Mouse (Mus musculus): ENCODE results near the gene Aatf. TPM values are rescaled to one million over a fixed set of nuclear protein-coding genes. Genes with fewer than 3 reads are reported as not detected.

Gene Aatf
- total RNA-seq, 2 experiments from 2014 or later = 20.1 to 21.9 TPM

DNA sequence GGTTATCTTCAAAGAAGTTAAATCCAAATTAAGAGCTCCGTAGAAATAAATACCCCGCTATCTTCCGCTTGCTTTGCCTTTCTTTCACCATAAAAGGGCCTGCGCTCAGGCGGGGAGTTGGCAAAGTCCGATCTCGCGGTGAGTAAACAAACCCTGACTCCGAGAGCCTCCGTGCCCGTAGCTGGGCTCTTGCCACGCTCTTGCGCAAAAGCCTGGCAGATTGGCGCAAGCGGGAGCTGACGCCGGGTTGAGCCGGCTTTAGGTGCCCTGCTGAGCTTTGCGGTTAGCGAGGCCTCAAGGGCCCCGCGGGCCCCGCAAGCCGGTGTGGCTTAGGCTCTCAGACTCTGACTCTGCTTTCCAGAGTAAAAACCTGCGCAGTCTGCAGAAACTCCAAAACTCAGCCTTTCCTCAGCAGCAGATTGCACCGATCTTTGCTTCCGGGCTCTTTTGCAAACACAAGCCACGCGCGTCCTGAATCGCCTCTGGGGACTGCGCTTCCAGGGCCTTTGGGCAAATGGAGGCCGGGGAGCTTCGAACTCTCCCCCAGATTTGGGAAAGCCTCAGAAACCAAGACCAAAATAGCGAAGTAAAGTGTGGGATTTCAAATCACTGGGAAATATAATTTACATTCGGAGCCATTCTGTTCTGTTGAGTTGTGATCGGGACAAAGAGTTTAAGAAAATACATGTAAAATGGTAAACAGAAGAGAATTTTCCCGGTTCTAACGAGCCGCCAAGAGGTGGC is 9.4 kb upstream of the Aatf start:
- peak in 1 of 2 experiments; percentile 19 for DNase-seq (ENCODE audit: extremely low spot score in 1 of 2, low spot score in 1 of 2)

- no peak for DNase-seq (ENCODE audit: extremely low spot score in 1 of 2, low spot score in 1 of 2)
Observed at GRCm38 (mm10) chr11:84521751-84522299, 8.5 kb upstream of the Aatf start.

DNA sequence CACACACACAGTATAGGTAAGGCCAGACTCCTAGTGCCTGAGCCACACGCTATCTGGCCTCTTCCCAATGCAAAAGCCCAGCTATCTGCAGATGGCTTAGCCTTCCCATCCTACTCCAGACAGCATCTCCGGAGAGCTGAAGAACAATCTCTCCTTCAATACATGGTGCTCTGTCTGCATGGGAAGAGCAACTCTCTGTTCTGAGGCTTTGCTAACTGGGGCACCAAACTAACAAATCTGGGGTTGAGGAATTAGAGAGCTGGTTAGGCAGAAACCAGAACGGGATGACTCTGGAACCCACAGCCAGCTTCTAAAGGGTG is 7.7 kb upstream of the Aatf start:
- no peak for DNase-seq (ENCODE audit: extremely low spot score in 1 of 2, low spot score in 1 of 2)

DNA sequence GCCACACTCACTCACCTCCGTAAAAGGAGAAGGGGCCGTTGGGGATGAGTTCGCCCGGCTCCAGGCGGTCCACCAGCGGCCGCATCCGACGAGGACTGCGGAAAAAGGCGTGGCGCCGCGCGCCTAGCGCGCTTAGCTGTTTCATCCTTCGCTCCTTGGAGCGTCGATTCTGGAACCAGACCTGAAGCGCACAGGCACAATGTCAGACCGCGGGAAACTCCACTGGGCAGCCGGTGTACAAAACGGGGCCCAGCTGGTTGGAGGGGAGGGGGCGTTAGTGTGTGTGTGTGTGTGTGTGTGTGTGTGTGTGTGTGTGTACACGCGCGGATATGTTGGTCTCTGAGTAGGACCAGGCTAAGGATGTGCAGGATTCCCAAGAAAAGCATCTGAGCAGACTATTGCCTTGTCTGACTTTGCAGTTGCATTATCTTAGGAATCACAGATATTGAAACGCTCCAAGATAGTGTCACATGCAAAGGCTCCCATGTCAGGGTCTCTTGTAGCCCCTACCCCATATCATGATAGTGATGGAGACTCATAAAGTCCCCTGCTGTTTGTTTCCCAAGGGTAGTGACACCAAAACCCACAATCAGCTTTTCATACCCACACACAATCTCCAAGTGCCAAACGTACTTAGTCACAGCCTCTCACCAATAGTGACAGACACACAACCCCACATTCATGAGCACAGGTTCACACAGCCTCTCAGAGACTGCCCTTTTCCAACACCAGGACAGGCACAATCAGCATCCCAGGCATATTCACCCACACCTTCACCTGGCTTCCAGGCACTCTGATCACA is 7.1 kb upstream of the Aatf start:
- no peak for DNase-seq (ENCODE audit: extremely low spot score in 1 of 2, low spot score in 1 of 2)

GRCm38 (mm10) chr11:84519576-84520268 is 6.4 kb upstream of the Aatf start:
- DNase-seq (ENCODE audit: extremely low spot score in 1 of 2, low spot score in 1 of 2) = no peak

- DNase-seq (ENCODE audit: extremely low spot score in 1 of 2, low spot score in 1 of 2) = no peak
Observed at GRCm38 (mm10) chr11:84519036-84519435, 5.7 kb upstream of the Aatf start.

DNA sequence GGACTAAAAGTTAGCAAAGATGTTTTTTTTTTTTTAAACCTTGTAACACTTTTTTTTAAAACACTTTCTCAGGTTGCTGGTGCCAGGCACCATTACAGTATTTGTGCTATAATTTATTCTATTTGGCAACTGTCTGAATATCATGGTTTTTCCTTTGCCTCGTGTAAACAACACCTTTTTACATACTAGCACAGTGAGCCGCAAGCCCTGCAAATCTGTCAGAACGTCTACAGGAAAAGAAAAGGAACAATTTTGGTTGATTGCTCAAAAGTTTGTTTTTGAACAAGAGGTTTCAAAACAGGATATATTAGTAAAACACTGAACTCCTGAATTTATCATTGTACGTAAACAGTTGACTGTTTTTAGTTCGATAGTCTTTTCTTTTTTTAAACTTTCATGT is 4.9 kb upstream of the Aatf start:
- no peak for DNase-seq (ENCODE audit: extremely low spot score in 1 of 2, low spot score in 1 of 2)

DNA sequence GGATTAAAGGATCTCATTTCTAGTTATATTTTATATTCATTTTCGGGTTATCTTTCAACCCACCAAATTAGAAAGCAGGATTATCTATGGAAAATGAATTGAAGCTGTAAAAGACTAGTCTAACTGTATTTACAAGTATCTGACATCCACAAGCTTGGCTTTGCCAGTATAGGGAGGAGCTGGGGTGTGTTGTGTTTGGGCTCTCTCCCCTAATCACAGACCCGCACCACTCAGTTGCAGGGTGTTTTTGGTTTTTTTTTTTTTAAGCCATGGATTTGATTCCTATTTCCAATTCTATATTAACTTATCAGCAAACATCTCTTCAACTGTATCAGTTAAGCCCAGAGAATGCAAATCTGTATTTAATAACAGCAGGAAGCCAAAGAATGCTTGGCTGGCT is 4.1 kb upstream of the Aatf start:
- no peak for DNase-seq (ENCODE audit: extremely low spot score in 1 of 2, low spot score in 1 of 2)

DNA sequence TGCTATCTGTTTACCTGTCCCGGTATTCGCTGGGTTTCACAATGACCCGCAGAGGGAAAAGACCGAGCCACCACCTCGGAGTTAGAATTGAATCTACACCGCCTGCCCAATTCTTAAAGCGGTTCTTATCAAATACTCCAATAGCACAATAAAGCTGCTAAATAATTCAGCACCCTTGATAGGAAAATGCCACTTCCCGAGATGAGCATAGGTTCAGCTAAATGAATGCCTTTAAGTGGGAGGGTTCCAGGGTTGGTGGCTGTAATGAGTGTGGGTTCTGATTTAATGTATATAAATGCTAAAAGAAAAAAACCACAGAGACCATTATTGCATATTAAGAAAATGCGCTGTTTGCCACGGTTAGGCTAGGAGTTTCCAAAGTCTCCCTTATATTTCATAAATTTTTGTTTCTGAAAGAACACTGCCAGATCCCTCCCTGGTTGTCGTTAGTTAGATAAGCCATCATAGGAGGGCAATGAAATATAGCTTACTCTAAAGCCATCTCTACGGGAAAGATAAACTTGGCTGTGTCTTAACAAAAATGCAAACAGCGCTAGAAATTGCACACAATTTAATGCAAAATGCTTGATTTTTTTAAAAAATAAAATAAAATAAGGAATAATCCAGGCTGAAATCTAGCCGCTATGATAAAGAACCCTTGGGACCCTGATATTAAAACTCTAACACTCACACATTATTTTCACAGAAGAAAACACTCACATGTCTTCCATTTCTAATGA is 3.3 kb upstream of the Aatf start:
- no peak for DNase-seq (ENCODE audit: extremely low spot score in 1 of 2, low spot score in 1 of 2)

DNA sequence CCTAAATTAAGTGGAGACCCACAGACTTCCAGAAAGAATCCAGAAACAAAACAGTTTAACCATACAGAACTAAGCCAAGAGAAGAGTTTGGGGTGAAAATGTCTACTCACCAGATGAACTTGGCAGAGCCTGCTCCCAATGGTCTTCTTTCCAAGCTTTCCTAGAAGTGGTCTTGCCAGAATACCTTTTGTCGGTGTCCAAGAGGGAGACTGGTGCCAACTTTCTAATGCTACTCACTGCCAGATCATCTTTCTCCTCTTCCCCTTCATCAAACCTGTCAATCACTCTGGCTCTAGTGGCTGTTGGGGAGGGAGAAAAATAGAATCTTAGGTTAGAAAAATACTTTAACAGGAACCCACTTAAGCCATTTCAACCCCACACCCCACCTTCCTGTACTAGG is 1.3 kb downstream of the Aatf start:
- DNase-seq (ENCODE audit: extremely low spot score in 1 of 2, low spot score in 1 of 2) = no peak

DNA sequence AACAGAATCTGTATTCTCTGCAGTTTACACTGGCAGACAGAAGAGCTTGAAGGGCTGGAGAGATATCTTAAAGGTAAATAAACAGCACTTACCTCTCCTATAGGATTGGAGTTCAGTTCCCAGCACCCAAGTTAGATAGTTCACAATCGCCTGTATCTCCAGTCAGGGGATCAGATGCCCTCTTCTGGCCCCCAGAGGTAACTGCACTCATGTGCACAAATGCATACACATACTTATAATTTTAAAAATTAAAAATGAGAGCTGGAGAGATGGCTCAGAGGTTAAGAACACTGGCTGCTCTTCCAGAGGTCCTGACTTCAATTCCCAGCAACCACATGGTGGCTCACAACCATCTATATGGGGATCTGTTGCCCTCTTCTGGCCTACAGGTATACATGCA is 9.0 kb downstream of the Aatf start:
- no peak for DNase-seq (ENCODE audit: extremely low spot score in 1 of 2, low spot score in 1 of 2)

GRCm38 (mm10) chr11:84497944-84498343 is 15.4 kb downstream of the Aatf start:
- no peak for DNase-seq (ENCODE audit: extremely low spot score in 1 of 2, low spot score in 1 of 2)

- DNase-seq (ENCODE audit: extremely low spot score in 1 of 2, low spot score in 1 of 2) = no peak
Observed at GRCm38 (mm10) chr11:84496901-84497300, 16.4 kb downstream of the Aatf start.

GRCm38 (mm10) chr11:84495774-84496173 is 17.5 kb downstream of the Aatf start:
- DNase-seq (ENCODE audit: extremely low spot score in 1 of 2, low spot score in 1 of 2) = no peak

DNA sequence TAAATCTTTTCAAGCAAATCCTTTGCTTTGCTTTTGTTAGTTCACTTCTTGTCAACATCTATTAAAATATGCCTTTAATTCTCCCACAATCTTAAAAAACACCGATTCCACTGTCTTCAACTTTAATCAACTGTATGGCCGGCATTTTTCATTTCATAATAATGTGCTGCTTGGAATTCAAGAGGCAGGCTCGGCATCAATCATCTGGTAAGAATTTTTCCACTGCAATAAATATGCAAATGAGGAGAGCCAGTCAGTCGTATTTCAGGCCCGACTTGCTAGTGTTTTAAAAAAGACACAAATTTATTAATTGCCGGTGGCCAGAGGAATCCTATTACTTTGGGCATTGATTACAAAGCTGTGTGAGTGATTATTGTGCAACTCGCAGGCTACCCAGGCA is 31.7 kb downstream of the Aatf start:
- DNase-seq (ENCODE audit: extremely low spot score in 1 of 2, low spot score in 1 of 2) = no peak

DNA sequence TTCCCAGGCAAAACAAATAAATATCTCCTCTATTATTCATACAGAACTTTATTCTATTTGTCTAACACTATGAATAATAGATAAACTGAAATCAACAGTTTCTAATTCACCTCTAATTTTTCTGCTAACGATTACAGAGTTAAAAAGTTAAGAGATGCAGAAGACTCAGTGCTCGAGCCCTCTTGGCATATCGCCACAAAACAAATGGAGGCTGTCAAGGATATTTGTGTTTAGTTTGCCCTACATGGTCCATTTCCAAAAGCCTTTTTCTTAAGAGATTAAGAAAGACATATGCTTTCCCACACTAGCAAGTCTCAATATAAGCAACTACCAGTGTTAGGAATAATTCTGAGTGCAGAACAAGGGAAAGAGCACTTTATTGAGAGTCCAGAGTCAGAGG is 32.9 kb downstream of the Aatf start:
- no peak for DNase-seq (ENCODE audit: extremely low spot score in 1 of 2, low spot score in 1 of 2)

GRCm38 (mm10) chr11:84476641-84477040 is 36.7 kb downstream of the Aatf start:
- DNase-seq (ENCODE audit: extremely low spot score in 1 of 2, low spot score in 1 of 2) = no peak

DNA sequence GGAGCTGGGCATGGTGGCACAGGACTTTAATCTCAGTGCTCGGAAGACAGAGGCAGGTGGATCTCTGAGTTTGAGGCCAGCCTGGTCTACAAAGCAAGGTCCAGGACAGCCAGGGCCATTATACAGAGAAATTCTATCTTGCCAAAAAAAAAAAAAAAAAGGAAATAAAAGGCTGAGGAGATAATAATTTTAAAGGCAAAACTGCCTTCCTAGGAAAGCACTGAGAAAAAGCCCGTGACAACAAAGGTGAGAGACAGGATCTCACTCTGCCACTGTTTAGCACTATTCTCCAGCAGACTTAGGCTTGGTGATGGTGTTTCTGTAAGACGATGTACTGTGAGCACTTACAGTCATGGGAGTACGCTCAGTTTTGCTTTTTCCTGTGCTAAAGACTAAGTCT is 37.3 kb downstream of the Aatf start:
- no peak for DNase-seq (ENCODE audit: extremely low spot score in 1 of 2, low spot score in 1 of 2)

- DNase-seq (ENCODE audit: extremely low spot score in 1 of 2, low spot score in 1 of 2) = no peak
Observed at GRCm38 (mm10) chr11:84473093-84473667, 40.1 kb downstream of the Aatf start.

- no peak for DNase-seq (ENCODE audit: extremely low spot score in 1 of 2, low spot score in 1 of 2)
Observed at GRCm38 (mm10) chr11:84464571-84464970, 48.8 kb downstream of the Aatf start.
